ENCODE assay signal across 12 mouse cellular contexts in the genomic region with DNA sequence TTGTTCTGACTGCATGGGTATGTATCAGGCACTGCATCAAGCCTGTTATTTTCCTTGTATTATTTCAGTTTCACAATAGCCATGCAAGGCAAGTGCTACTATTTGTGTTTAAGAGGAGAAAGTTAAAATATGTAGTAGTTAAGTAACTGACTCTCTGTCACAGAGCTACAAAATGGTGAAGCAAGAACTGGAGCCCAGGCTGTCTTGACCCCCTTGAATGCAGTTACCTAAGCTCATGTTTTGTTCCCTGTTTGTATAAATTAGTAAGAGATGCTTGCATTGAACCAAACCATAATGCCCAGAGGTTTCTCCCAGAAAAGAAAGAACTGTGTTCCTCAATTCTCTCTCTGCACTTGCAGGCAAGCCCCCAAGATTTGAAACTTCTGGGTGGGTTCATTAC.
"Had no signal": no experiment of that assay in that cellular context is flagged by ENCODE, and none has a peak within 500 bp of the region (broad histone marks: within the 10 kb centered on the region; RNA-seq: fewer than 3 reads in every experiment).

No protein-coding gene starts in this region.

- H3K4me3 ChIP-seq: limb, embryonic 13.5 days; midbrain, embryonic 12.5 days; neural tube, embryonic 12.5 days had no signal

- H3K9ac ChIP-seq: limb, embryonic 13.5 days; liver, embryonic 14.5 days; midbrain, embryonic 12.5 days; neural tube, embryonic 12.5 days had no signal

- H3K27ac ChIP-seq: limb, embryonic 13.5 days; liver, embryonic 14.5 days; midbrain, embryonic 12.5 days; neural tube, embryonic 12.5 days had no signal

- H3K4me2 ChIP-seq: limb, embryonic 13.5 days; midbrain, embryonic 12.5 days; neural tube, embryonic 12.5 days had no signal

- H3K9me3 ChIP-seq: limb, embryonic 13.5 days; midbrain, embryonic 12.5 days; neural tube, embryonic 12.5 days had no signal

- DNase-seq: kidney, adult 8-10 months; kidney, postnatal 25 days; layer of hippocampus, adult 9-11 months; retina, postnatal 1 day; right cerebral cortex, postnatal 4 days; spleen, adult 18-20 months; thymus, adult 18-20 months; thymus, postnatal 14 days had no signal

- H3K36me3 ChIP-seq: midbrain, embryonic 12.5 days; neural tube, embryonic 12.5 days had no signal
